In genomic region chr16:17557947-17558480, GRCm38 (mm10) we compare ENCODE assay signal across 8 mouse cellular contexts. TPM values are rescaled to one million over a fixed set of nuclear protein-coding genes. Genes with fewer than 3 reads are reported as not detected.
DNase-seq lines count a peak whose midpoint lies in the region; ATAC-seq and TF ChIP-seq lines count a peak whose summit lies in the region.

No protein-coding gene starts in this region.

- ATAC-seq in erythroblast, adult 5-6 weeks (replicated peaks; ENCODE audit: low FRiP score, poor library complexity, severe bottlenecking), result peak; percentile 79
- no peak for ATAC-seq in heart, embryonic 14.5 days (ENCODE audit: insufficient number of reproducible peaks, insufficient read depth, low FRiP score, low read depth)
- no peak for ATAC-seq in liver, embryonic 15.5 days (ENCODE audit: insufficient read depth)
- peak; percentile 13; the same call in 1 of the 2 replicates for ATAC-seq in neural tube, embryonic 11.5 days (ENCODE audit: insufficient read depth, low FRiP score, low TSS enrichment)

- H3K4me3 ChIP-seq in CH12.LX (replicated peaks in 1 of 3; ENCODE audit: low read depth in 2 of 3, low read length in 2 of 3, poor library complexity in 1 of 3), result no peak overlapping the region
- H3K4me3 ChIP-seq in heart, embryonic 14.5 days (ENCODE audit: control insufficient read depth in 1 of 2, insufficient read depth in 1 of 2, low read depth in 1 of 2, low read length in 2 of 2), result no peak overlapping the region
- H3K4me3 ChIP-seq in liver, embryonic 15.5 days (replicated peaks), result no peak overlapping the region
- H3K4me3 ChIP-seq in neural tube, embryonic 11.5 days (ENCODE audit: low read depth, low read length), result no peak overlapping the region
- H3K4me3 ChIP-seq in testis, adult 2 months (ENCODE audit: control insufficient read depth, low read depth, low read length), result peak overlapping the region; percentile 44; the same call in 1 of the 2 replicates

- 4% methylated on average over 5 of the region's 5 CpGs for WGBS in heart, embryonic 14.5 days
- 4% methylated on average over 5 of the region's 5 CpGs for WGBS in liver, embryonic 15.5 days (ENCODE audit: insufficient replicate concordance)
- 1% methylated on average over 5 of the region's 5 CpGs for WGBS in neural tube, embryonic 11.5 days

- TF ChIP-seq POLR2A in CH12.LX (IDR thresholded peaks at IDR 0.05; ENCODE audit: low read depth, low read length), result no peak
- no peak for TF ChIP-seq POLR2A in testis, adult 2 months (IDR thresholded peaks at IDR 0.05; ENCODE audit: control insufficient read depth, low read depth, low read length)

- no peak for TF ChIP-seq EP300 in CH12.LX (IDR thresholded peaks at IDR 0.05; ENCODE audit: low read length)

- H3K27ac ChIP-seq in CH12.LX (ENCODE audit: insufficient read depth, low read depth), result no peak overlapping the region
- H3K27ac ChIP-seq in heart, embryonic 14.5 days (replicated peaks in 1 of 2; ENCODE audit: control insufficient read depth in 1 of 2, insufficient read depth in 1 of 2, low read depth in 2 of 2, low read length in 2 of 2), result peak overlapping the region in 1 of 2 experiments; percentile 19; a peak in 2 of 4 replicates
- no peak overlapping the region for H3K27ac ChIP-seq in liver, embryonic 15.5 days (replicated peaks)
- no peak overlapping the region for H3K27ac ChIP-seq in neural tube, embryonic 11.5 days (ENCODE audit: low read depth, low read length)
- H3K27ac ChIP-seq in testis, adult 2 months (ENCODE audit: control insufficient read depth, insufficient read depth, low read depth, low read length), result no peak overlapping the region

- H3K36me3 ChIP-seq in CH12.LX (replicated peaks in 1 of 2; ENCODE audit: control insufficient read depth in 1 of 2, insufficient read depth in 1 of 2, low read length in 1 of 2), result no peaks in the 10 kb centered on the region
- no peaks in the 10 kb centered on the region for H3K36me3 ChIP-seq in heart, embryonic 14.5 days (ENCODE audit: control insufficient read depth, insufficient read depth, low read length)
- H3K36me3 ChIP-seq in liver, embryonic 15.5 days (replicated peaks), result no peaks in the 10 kb centered on the region
- H3K36me3 ChIP-seq in neural tube, embryonic 11.5 days (ENCODE audit: control insufficient read depth, insufficient read depth, low read length), result no peaks in the 10 kb centered on the region
- H3K36me3 ChIP-seq in testis, adult 2 months (ENCODE audit: control insufficient read depth, insufficient read depth, low read length), result no peaks in the 10 kb centered on the region

- H3K27me3 ChIP-seq in CH12.LX (replicated peaks), result peaks cover 46% of the 10 kb centered on the region
- H3K27me3 ChIP-seq in heart, embryonic 14.5 days (ENCODE audit: control insufficient read depth, insufficient read depth, low read length), result no peaks in the 10 kb centered on the region
- H3K27me3 ChIP-seq in liver, embryonic 15.5 days, result peaks cover 36% of the 10 kb centered on the region
- H3K27me3 ChIP-seq in neural tube, embryonic 11.5 days (ENCODE audit: control insufficient read depth, insufficient read depth, low read length), result 0 out of 2 replicates have a peak, but pooled peaks cover 2% of the 10 kb centered on the region
- no peaks in the 10 kb centered on the region for H3K27me3 ChIP-seq in testis, adult 2 months (ENCODE audit: control insufficient read depth, insufficient read depth, low read length)

- peak overlapping the region; percentile 21 for H3K4me2 ChIP-seq in CH12.LX (ENCODE audit: insufficient read depth, low read depth, poor library complexity, severe bottlenecking)
- H3K4me2 ChIP-seq in heart, embryonic 14.5 days (ENCODE audit: low read length), result peak overlapping the region; percentile 51
- peak overlapping the region; percentile 45; the same call in 1 of the 2 replicates for H3K4me2 ChIP-seq in liver, embryonic 15.5 days
- peak overlapping the region; percentile 6 for H3K4me2 ChIP-seq in neural tube, embryonic 11.5 days (ENCODE audit: low read depth)

- dilution Hi-C loops in CH12.LX (cut with MboI; ENCODE audit: extremely low pct_ligation_motif_present, extremely low pct_unique_long_range_greater_than_20kb, low sequenced_read_pairs), result no loop called here

- in situ Hi-C loops in CH12.LX (cut with MboI; ENCODE audit: low pct_ligation_motif_present, low pct_unique_long_range_greater_than_20kb, low sequenced_read_pairs), result loop anchor here (5.0 to 10.0 kb wide), 2 partner anchors 59 to 177 kb away; partner anchors contain the start of genes Med15 and Smpd4

- TF ChIP-seq RAD21 in CH12.LX (IDR thresholded peaks at IDR 0.05; ENCODE audit: low read depth, low read length), result peak; percentile 97

- no peak overlapping the region for H3K9ac ChIP-seq in CH12.LX (ENCODE audit: insufficient read depth, low read depth)
- peak overlapping the region; percentile 46 for H3K9ac ChIP-seq in heart, embryonic 14.5 days (ENCODE audit: low read length)
- H3K9ac ChIP-seq in liver, embryonic 15.5 days, result no peak overlapping the region
- no peak overlapping the region; the same call in 1 of the 2 replicates for H3K9ac ChIP-seq in neural tube, embryonic 11.5 days (ENCODE audit: low read length)

- peak; percentile 78 for DNase-seq in CH12.LX (ENCODE audit: extremely low read depth)
- DNase-seq in brain, adult 2 months (ENCODE audit: low read depth, low spot score), result peak; percentile 78
- peak; percentile 63 to 70 for DNase-seq in kidney, postnatal 25 days
- peak; percentile 77 for DNase-seq in neural tube, embryonic 11.5 days (ENCODE audit: low spot score)

- H3K4me1 ChIP-seq in CH12.LX (ENCODE audit: control insufficient read depth in 1 of 2, insufficient read depth in 2 of 2), result peaks cover 22 to 38% of the 10 kb centered on the region in 2 experiments
- H3K4me1 ChIP-seq in heart, embryonic 14.5 days (ENCODE audit: control insufficient read depth in 2 of 2, insufficient read depth in 2 of 2, low read length in 2 of 2), result peaks cover 39 to 49% of the 10 kb centered on the region in 2 experiments
- H3K4me1 ChIP-seq in liver, embryonic 15.5 days (replicated peaks), result peaks cover 59% of the 10 kb centered on the region
- H3K4me1 ChIP-seq in neural tube, embryonic 11.5 days (ENCODE audit: control insufficient read depth, insufficient read depth, low read length), result peaks cover 25% of the 10 kb centered on the region
- H3K4me1 ChIP-seq in testis, adult 2 months (ENCODE audit: control insufficient read depth, insufficient read depth, low read length), result peaks cover 29% of the 10 kb centered on the region

- TF ChIP-seq CTCF in CH12.LX (conservative IDR thresholded peaks at IDR 0.05 in 1 of 2, IDR thresholded peaks at IDR 0.05 in 1 of 2; ENCODE audit: low read depth in 2 of 2, low read length in 2 of 2), result peak; percentile 98 to 99
- TF ChIP-seq CTCF in testis, adult 2 months (IDR thresholded peaks at IDR 0.05; ENCODE audit: control insufficient read depth, insufficient read depth, insufficient replicate concordance, low read depth, low read length), result peak; percentile 98

- no peaks in the 10 kb centered on the region for H3K79me2 ChIP-seq in CH12.LX (replicated peaks; ENCODE audit: control insufficient read depth, extremely low read depth, insufficient read depth, poor library complexity, severe bottlenecking)

- no peaks in the 10 kb centered on the region for H3K9me3 ChIP-seq in CH12.LX (replicated peaks; ENCODE audit: low read length)
- no peaks in the 10 kb centered on the region for H3K9me3 ChIP-seq in heart, embryonic 14.5 days (ENCODE audit: control insufficient read depth, low read length)
- no peaks in the 10 kb centered on the region for H3K9me3 ChIP-seq in liver, embryonic 15.5 days (replicated peaks)
- H3K9me3 ChIP-seq in neural tube, embryonic 11.5 days (ENCODE audit: control insufficient read depth, low read length), result no peaks in the 10 kb centered on the region

RNA-seq across cellular contexts. Expression of gene Lrrc74b, which starts 3.0 kb away (rescaled TPM):
- total RNA-seq in CH12.LX (2012; rRNA removed) (not detected in 2 replicates), CH12.LX (2014; rRNA removed) (not detected in 2 replicates)
- polyA plus RNA-seq in CH12.LX (2012; ENCODE audit: insufficient read length, low read depth), result 0.17 TPM in 1 of 2 replicates, not detected in the other
- not detected in 2 replicates for total RNA-seq in erythroblast, adult 5-6 weeks (2015; ENCODE audit: low replicate concordance)
- not detected in 2 replicates for total RNA-seq in erythroblast, adult 5-6 weeks (2017; ENCODE audit: low replicate concordance)
- polyA plus RNA-seq in heart, embryonic 14.5 days (2014; fragmentation: Nextera tagmentation; extraction: Ambion mirVana), result 0.20 and 0.22 TPM in 2 replicates
- not detected in 2 replicates for polyA plus RNA-seq in liver, embryonic 15.5 days (2015; fragmentation: Nextera tagmentation; extraction: Ambion mirVana)
- 0.20 and 0.42 TPM in 2 replicates for polyA plus RNA-seq in neural tube, embryonic 11.5 days (2014; fragmentation: Nextera tagmentation; extraction: Ambion mirVana)
- 0.31 and 0.54 TPM in 2 replicates for polyA plus RNA-seq in testis, adult 2 months (2012; rRNA removed)

RNA-seq across cellular contexts. Expression of gene P2rx6, which starts 3.7 kb away (rescaled TPM):
- total RNA-seq in CH12.LX (2012; rRNA removed) (not detected in 2 replicates), CH12.LX (2014; rRNA removed) (not detected in 2 replicates)
- not detected in 2 replicates for polyA plus RNA-seq in CH12.LX (2012; ENCODE audit: insufficient read length, low read depth)
- total RNA-seq in erythroblast, adult 5-6 weeks (2015; ENCODE audit: low replicate concordance), result not detected in 2 replicates
- total RNA-seq in erythroblast, adult 5-6 weeks (2017; ENCODE audit: low replicate concordance), result not detected in 2 replicates
- polyA plus RNA-seq in heart, embryonic 14.5 days (2014; fragmentation: Nextera tagmentation; extraction: Ambion mirVana), result 0.65 and 0.67 TPM in 2 replicates
- 0.09 and 0.14 TPM in 2 replicates for polyA plus RNA-seq in liver, embryonic 15.5 days (2015; fragmentation: Nextera tagmentation; extraction: Ambion mirVana)
- polyA plus RNA-seq in neural tube, embryonic 11.5 days (2014; fragmentation: Nextera tagmentation; extraction: Ambion mirVana), result 0.23 and 0.41 TPM in 2 replicates
- 0.73 and 1.1 TPM in 2 replicates for polyA plus RNA-seq in testis, adult 2 months (2012; rRNA removed)

RNA-seq across cellular contexts. Expression of gene Slc7a4, which starts 25.0 kb away (rescaled TPM):
- total RNA-seq in CH12.LX (2012; rRNA removed) (0.34 and 1.3 TPM in 2 replicates), CH12.LX (2014; rRNA removed) (not detected in 2 replicates)
- polyA plus RNA-seq in CH12.LX (2012; ENCODE audit: insufficient read length, low read depth), result not detected in 2 replicates
- 0.38 and 0.42 TPM in 2 replicates for total RNA-seq in erythroblast, adult 5-6 weeks (2015; ENCODE audit: low replicate concordance)
- total RNA-seq in erythroblast, adult 5-6 weeks (2017; ENCODE audit: low replicate concordance), result 0.84 and 7.1 TPM in 2 replicates
- polyA plus RNA-seq in heart, embryonic 14.5 days (2014; fragmentation: Nextera tagmentation; extraction: Ambion mirVana), result 10.9 and 12.8 TPM in 2 replicates
- 1.9 and 2.4 TPM in 2 replicates for polyA plus RNA-seq in liver, embryonic 15.5 days (2015; fragmentation: Nextera tagmentation; extraction: Ambion mirVana)
- polyA plus RNA-seq in neural tube, embryonic 11.5 days (2014; fragmentation: Nextera tagmentation; extraction: Ambion mirVana), result 1.7 and 2.9 TPM in 2 replicates
- 49.9 and 55.6 TPM in 2 replicates for polyA plus RNA-seq in testis, adult 2 months (2012; rRNA removed)

RNA-seq across cellular contexts. Expression of gene Thap7, which starts 27.1 kb away (rescaled TPM):
- 64.3 and 72.7 TPM in 2 replicates for total RNA-seq in CH12.LX (2012; rRNA removed)
- 80.7 and 83.3 TPM in 2 replicates for total RNA-seq in CH12.LX (2014; rRNA removed)
- 79.4 and 82.4 TPM in 2 replicates for polyA plus RNA-seq in CH12.LX (2012; ENCODE audit: insufficient read length, low read depth)
- 9.8 and 11.9 TPM in 2 replicates for total RNA-seq in erythroblast, adult 5-6 weeks (2015; ENCODE audit: low replicate concordance)
- total RNA-seq in erythroblast, adult 5-6 weeks (2017; ENCODE audit: low replicate concordance), result 3.8 and 7.7 TPM in 2 replicates
- 26.2 and 27.1 TPM in 2 replicates for polyA plus RNA-seq in heart, embryonic 14.5 days (2014; fragmentation: Nextera tagmentation; extraction: Ambion mirVana)
- 21.4 and 23.7 TPM in 2 replicates for polyA plus RNA-seq in liver, embryonic 15.5 days (2015; fragmentation: Nextera tagmentation; extraction: Ambion mirVana)
- 39.6 and 51.4 TPM in 2 replicates for polyA plus RNA-seq in neural tube, embryonic 11.5 days (2014; fragmentation: Nextera tagmentation; extraction: Ambion mirVana)
- 154 and 171 TPM in 2 replicates for polyA plus RNA-seq in testis, adult 2 months (2012; rRNA removed)

RNA-seq across cellular contexts. Expression of gene Lztr1, which starts 49.5 kb away (rescaled TPM):
- 111 and 138 TPM in 2 replicates for total RNA-seq in CH12.LX (2012; rRNA removed)
- 98.4 and 110 TPM in 2 replicates for total RNA-seq in CH12.LX (2014; rRNA removed)
- 78.0 and 111 TPM in 2 replicates for polyA plus RNA-seq in CH12.LX (2012; ENCODE audit: insufficient read length, low read depth)
- 5.2 and 26.1 TPM in 2 replicates for total RNA-seq in erythroblast, adult 5-6 weeks (2015; ENCODE audit: low replicate concordance)
- 10.3 and 22.4 TPM in 2 replicates for total RNA-seq in erythroblast, adult 5-6 weeks (2017; ENCODE audit: low replicate concordance)
- polyA plus RNA-seq in heart, embryonic 14.5 days (2014; fragmentation: Nextera tagmentation; extraction: Ambion mirVana), result 47.8 and 48.6 TPM in 2 replicates
- polyA plus RNA-seq in liver, embryonic 15.5 days (2015; fragmentation: Nextera tagmentation; extraction: Ambion mirVana), result 20.7 and 21.0 TPM in 2 replicates
- polyA plus RNA-seq in neural tube, embryonic 11.5 days (2014; fragmentation: Nextera tagmentation; extraction: Ambion mirVana), result 87.4 and 92.7 TPM in 2 replicates
- polyA plus RNA-seq in testis, adult 2 months (2012; rRNA removed), result 55.8 and 57.5 TPM in 2 replicates

Comparison
In these comparisons a context has a peak if more than half of its experiments do, and no peak if none do; other contexts are left out.
1. ATAC-seq: peak in erythroblast, adult 5-6 weeks (single experiment) and neural tube, embryonic 11.5 days (single experiment); none in heart, embryonic 14.5 days (single experiment) and liver, embryonic 15.5 days (single experiment).
2. Peak in every context shown above with its lines, with median percentiles within 50 percentile points of each other: DNase-seq and H3K4me2 ChIP-seq.